Mouse (Mus musculus): Measurements from ENCODE around the gene Itm2c.

GRCm38 (mm10) chr1:85856266-85856665 is 37.8 kb upstream of the Itm2c start:
- TF ChIP-seq CTCF (IDR thresholded peaks at IDR 0.05; ENCODE audit: low read depth) (no peak), EP300 (IDR thresholded peaks at IDR 0.05; ENCODE audit: low read depth) (no peak)
